Mouse (Mus musculus) kidney, postnatal 14 days (tissue): ENCODE data around the gene Inpp5d.

ENCODE experiments used
- DNase-seq: peaks from one replicate; pipeline ENCODE4 v3.0.0; 2022; ENCODE audit warnings: mixed read lengths

Inpp5d gene

DNA sequence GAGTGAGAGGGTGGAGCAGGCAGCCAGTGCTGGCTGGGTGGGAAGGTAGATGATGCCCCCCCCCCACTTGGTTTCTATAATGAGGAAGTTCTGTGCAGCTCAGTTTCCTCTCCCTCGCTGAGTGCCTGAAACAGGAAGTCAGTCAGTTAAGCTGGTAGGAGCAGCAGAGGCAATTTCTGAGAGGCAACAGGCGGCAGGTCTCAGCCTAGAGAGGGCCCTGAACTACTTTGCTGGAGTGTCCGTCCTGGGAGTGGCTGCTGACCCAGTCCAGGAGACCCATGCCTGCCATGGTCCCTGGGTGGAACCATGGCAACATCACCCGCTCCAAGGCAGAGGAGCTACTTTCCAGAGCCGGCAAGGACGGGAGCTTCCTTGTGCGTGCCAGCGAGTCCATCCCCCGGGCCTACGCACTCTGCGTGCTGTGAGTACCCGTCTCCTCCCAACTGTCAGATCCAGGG lies at the start of gene Inpp5d:
Gene Inpp5d, plus strand, starts transcription at position 102 of the 458 bp plus-strand sequence.
- peak; percentile 44 for DNase-seq

DNA sequence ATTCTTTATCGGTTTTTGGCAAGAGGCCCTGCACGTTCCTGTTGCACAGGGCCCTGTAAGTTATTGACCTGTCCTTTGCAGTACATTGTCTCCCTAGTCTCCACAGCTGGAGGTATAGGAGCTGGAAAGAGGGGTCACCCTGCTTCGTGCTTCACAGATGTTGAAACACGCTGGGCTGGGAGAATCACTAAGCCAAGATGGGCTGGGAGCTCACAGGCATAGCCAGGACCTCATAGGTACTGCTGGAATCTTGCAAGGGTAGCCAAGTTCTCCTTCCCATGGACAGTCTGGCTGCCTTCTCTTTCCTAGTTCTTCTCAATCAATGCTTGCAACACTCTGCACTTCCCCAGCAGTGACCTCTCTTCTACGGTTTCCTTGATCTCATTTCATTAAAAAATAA lies 46.9 kb upstream of the Inpp5d start:
- peak; percentile 17 for DNase-seq

DNA sequence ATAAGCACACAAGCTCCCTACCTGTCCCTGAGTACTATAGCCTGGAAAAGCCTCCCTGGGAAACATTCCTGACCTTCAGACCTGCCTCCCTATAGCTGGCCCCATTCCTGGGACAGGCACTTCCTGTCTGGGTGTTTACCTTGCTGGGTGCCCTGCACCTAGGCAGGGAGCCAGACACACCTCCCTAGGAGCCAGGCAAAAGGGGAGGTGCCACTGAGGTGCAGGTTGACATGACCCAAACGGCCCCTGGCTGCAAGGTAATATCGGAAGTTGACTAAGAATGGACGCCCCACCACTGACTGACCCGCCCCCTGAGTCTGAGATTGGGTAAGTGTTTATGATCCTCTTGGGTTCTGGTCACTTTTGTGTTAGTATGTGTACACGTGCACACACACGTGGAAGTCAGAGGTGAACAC lies 46.3 kb upstream of the Inpp5d start, which contains the start of gene Ngef:
Gene Ngef, minus strand, starts transcription at position 71 of the 416 bp plus-strand sequence.
- DNase-seq, result peak; percentile 91

DNA sequence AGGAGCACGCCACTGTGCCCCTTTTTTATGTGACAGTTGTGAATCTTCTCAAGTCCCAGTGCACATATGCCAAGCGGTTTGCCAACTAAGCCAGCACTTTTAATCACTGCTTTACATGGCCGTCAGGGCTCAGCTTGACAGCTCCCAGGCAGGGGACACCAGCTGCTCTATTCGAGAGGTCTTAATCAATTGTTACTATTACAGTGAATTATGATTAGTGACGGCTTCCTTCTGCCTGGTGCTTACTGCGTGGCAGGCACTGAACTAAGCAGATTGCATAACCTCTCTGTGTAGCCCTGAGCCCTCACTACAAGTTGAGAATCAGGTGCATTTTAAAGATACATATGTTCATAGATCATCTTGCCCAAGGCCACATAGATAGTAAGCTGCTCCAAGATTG lies 45.8 kb upstream of the Inpp5d start:
- DNase-seq, result no peak

DNA sequence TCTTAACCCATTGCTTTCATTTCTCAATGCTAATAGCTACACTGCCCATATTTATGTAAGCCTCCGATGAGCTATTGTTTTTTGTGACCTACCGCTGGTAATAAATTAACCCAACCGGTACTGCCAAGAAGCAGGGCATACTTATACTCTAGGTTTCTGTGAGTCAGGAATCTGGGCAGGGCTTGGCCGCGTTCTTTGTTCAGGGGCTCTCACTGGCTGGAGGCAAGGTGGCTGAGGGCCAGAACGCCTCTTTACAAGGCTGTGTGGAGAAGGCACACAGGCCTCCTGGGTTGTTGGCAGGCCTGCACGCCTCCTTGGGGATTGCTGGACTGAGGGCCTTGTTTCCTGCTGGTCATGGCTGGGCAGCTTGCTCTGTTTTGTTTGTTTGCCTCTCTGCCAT lies 45.3 kb upstream of the Inpp5d start:
- DNase-seq, result peak; percentile 95

DNA sequence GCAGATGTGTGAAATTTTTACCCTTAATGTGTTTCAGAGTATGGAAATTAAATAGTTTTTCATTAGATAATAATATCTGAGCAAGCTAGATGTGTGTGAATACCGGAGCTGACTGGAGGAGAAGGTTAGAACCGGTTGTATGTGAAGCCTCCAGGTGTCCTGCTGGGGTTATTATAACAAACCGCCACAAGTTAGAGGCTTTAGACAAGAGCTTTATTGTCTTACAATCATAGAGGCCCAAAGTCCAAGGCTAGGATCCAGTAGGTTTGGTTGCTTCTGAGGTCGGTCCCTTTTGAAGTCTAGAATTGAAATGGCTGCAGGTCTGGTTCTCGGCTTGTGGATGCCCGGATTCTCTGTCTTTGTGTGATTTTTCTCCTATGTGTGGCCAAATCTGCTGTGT lies 41.1 kb upstream of the Inpp5d start:
- DNase-seq, result no peak

DNA sequence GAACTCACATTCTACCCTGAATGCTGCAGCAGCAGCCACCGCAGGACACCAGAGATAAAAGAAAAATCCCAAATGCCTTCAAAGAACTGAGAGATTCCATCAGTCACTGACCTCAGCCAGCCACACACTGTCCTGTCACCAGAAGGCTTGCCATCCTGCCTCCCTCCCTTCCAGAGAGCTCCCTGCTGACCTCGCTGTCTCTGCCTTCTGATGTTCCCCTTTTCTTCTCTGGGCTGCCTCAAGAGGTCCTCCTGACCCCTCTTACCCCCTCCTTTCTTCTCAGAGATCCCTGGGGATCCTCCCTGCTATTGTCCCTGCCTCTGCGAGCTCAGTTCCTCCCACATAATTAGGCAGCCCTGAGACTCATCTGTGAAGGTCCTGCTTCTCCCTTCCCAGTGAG lies 39.3 kb upstream of the Inpp5d start:
- no peak for DNase-seq

DNA sequence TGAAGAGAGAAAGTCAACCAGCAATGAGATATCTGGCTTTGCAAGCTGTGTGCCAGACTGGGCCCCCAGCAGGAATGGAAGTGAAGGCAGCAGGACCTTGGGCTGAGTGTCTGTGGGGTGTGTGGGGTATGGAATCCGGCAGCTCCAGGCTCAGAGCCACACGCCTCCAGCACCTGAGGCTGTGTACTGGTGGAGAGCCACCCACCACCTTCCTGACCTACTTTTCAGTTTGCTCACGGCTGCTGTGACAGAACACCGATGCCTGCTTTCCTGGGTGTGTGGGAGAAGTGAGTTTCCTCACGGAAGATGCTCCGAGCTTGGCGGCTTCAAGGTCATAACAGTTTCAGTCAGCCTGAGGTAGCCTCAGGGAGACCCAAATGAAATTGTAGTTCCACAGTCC lies 30.9 kb upstream of the Inpp5d start:
- no peak for DNase-seq

DNA sequence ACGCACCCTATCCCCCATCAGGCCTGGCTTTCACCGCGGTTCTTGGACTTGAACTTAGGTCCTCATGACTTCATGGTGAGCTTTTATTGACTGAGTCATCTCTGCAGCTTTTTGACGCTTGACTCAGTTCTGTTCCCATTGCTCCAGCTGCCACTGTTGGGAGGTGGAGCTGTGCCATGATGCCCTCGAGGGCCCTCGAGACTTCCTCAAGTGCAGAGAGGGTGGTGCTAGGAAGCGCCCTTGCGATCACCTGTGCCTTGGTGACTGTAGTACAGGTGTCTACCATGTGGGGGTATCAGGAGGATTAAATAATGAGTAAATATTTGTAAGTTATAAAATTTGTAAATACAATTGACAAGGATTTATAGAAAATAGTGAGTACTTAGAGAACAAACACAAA lies 30.1 kb upstream of the Inpp5d start:
- DNase-seq, result no peak

DNA sequence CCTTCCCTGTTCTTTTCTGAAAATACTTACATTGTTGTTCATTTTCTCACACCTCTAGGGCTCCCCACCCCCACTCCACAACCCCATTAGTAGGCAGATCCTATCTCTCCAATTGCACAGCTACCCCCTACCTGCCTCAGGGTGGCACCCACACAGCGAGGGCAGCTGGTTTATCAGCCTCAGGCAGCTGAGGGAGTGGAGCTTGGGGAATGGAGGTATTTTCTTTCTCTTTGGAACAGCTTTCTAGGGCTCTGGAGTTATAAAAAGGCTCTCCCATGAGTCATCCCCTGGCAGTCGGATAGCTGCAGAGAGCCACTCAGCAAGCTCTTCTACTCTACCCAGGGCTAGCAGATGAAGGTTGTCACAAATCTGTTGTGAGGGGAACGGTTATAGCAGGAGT lies 25.9 kb upstream of the Inpp5d start:
- DNase-seq, result no peak

DNA sequence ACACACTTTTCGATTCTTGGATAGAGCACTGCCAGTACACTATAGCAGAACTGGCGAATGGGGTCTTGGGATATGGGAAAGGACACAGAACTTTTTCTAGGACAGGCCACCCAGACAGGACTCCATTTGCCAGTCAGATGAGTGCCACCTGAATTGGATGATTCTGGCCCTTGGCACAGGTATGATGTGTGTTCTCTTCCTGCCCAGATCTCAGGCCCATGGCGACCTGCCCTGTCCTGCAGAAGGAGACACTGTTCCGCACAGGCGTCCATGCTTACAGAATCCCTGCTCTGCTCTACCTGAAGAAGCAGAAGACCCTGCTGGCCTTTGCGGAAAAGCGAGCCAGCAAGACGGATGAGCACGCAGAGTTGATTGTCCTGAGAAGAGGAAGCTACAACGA lies 25.4 kb upstream of the Inpp5d start:
- DNase-seq, result no peak

DNA sequence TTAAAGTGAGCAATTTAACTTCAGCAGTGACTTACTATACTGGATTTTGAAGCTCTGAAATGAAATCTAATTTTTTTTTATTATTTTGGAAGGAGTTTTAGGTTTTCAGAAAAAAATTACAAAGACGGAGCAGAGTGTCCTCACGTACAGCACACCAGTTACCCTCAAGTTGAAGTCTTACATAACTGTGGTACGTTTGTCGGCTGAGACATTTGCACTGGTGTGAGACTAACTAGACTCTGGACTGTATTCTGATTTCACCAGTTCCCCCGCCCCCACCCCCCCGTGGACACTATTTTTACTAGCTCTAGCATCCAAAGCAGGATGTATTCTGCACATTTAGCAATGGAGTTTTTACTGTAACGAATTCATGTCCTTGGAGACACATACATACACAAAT lies 19.6 kb upstream of the Inpp5d start:
- DNase-seq, result peak; percentile 14

DNA sequence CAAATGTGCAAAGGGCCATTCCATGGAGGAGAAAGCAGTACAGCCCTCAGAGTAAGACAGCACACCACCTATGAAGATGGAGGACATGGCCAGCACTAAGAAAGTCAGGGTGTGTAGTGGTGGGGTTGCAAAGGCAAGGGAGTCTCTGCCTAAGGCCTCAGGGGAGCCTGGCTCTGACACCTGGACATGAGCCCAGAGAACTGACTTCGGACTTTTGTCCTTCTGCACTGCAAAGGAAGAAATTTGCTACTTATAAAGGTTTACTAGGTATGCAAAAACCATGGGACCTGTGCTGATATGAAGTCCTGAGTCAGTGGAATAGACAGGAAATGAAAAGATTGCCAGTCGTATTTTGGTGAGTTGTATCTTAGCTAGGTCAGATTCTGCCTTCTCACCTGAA lies 18.3 kb upstream of the Inpp5d start:
- peak; percentile 36 for DNase-seq

DNA sequence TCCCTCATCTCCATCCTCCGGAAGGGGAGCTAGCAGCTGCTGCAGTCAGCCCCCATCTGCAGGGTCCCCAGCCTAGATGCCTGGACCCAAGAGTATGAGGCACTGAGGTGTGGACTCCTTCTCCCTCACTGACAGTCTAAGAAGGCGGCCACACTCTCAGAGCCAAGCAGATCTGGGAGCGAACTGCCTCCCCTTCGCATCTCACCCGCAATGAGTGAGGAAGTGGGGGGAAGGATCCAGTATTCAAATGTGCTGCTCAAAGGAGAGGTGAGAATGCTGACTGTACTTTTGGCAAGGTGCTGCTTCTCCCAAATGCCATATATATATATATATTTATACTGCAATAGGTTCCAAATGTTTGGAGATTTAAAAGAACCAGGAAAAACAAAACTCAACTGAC lies 16.7 kb upstream of the Inpp5d start:
- DNase-seq, result no peak

DNA sequence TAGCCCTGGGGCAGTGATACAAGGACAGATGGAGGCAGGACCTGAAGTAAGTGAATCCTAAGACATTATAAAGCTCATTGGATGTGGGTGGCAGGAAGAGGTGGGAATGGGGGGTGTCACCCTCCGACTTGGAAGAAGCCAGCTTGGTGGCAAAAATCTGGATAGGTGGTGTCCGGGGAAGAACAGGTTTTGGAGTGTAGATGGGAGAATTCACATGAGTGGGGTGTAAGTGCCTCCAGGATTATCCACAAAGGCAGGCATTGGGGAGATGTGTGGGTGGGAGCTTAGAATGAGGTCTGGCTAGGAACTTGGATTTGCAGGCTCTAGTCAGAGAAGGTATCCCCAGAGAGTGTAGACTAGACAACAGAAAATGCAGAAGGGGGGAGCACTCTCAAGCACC lies 14.8 kb upstream of the Inpp5d start:
- no peak for DNase-seq

DNA sequence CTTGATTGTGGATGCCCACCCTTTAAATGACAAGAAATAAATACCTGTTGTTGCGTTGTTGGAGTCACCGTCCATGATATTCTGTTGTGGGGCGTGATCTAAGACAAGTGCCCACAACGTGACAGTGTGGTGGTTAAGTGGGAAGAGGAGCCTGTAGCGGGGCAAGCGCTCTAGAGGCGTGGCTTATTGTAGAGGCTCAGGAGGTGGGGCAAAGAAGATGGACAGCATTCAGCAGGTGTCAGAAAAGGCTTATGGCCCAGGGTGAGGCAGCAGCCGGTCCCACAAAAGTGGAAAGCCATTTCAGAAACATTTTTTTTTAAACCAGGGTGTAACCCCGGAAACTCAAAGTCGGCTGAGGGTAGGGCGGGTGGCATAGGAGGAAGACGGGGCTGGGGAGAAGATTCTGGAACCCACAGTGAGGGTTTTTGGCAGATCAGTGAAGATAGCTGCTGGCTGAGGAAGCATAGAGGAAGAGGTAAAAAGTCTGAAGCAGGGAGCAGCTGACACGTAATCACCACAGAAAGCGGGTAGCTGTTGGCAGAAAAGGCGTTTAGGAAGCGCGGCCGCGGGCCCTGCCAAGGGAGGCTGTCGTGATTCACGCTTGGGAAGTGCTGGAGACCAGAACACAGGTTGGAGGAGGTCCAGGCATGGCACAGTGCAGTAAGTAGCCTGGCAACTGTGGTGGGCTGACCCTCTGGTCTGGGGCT lies 12.6 kb upstream of the Inpp5d start:
- peak; percentile 47 for DNase-seq

DNA sequence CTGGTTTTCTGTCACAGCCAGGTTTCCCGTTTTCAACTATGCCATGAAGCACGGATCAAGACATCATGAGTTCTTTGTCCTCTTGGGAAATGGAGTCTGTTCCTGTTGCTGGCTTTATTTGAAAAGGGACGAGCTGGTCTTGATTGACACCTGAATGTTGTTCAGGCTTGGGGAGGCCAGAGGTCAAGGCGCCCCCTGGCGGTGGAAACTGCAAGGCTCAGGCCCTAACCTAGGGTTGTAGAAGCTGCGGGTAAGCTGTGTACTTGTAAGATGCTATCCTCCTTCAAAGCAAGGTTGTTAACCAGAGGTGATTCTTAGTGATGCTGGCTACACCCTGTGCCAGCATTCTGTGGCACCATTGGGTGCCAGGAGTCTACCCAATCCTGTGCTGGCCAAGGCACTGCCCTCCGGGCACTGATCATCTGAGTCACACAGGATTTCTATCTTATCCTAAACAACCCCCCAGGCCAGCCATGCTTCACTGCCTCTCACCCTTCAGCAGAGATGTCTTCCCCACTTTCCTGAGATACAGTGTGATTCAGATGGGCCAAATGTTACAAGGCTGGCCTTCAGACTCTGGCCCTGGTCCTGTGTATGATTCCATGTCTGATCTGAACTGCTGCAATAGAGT lies 11.6 kb upstream of the Inpp5d start:
- DNase-seq, result peak; percentile 71

DNA sequence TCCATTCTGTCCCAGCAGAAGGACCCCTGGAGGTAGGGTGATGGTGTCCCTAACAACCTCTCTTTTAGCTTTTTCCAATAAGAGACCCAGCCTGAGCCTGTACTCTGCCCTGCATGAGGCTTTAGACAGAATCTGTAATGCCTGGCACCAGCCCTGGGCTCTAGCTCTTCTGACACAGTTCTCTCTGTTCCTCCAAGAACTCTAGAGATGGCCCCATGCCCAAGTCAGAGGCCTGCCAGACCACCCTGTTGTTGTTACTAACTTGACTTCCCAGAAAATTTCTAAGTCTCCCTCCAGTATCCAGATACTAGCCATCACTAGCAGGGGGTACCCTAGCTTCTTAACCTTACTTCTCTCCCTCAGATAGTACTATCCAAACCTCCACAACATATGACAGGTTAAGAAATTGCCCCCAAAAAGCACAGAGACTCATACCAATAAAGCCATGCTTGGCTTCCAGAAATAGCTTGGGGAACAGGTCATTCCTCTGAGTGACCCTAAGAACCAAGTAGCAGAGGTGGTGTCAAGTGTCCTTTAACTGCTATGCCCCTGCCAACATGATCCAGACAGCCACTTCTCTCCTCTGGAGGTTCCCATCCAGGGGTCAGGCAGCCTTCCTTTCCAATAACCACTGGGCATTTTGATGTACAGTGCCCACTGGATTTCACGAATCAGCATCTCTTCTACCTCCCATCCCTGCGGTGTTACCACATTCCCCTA lies 5.4 kb upstream of the Inpp5d start:
- no peak for DNase-seq

DNA sequence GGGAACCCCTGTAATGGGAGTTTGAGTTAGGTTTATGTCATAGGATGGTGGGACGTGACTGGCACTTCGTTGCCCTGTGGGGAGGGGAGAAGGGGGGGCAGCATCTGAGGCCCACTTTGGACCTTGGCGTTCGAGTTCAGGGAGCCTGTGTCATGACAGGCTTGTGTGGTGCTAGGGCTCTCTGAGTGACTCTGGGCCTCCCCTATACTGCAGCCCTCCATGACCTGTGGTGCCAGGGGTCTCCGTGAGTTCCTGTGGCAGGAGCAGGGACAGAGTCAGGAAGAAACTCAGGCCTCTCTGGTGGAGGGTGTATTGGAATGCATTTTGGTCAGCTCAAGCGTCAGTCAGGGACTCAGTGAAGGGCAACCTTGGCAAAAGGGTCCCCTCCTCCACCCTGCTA lies 581 bp downstream of the Inpp5d start:
- DNase-seq, result no peak

DNA sequence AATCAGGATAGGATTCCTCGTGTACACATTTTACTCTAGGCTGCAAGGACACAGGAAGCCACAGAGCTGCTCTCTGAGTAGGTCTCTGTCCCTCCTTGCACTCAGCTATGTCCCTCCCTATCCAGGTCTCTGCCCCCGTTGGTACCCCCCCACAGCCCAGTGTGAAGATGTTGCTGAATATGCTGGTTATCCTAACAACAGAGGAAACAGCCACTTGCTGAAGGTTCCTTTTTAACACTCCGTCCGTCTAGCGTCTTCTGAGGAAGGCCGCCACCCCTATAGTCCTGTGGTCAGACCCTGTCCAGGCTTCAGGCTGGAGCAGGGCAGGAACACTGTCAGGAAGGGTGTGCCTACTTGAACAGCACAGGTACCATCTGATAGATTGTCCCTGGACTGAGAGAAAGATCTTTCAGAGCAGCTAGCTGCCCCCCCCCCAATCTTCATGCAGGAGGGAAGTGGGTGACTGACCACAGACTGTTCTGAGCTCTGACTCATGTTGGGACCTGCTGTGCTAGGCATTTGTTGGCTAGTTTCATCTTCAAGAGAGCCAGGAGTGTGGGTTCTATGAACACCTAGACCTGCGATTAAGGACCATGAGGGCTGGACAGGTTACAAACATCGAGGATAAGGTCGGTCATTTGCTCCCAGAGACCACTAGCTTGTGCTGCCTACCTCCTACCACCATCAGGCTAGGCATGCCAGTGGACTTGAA lies 1.2 kb downstream of the Inpp5d start:
- peak; percentile 3 for DNase-seq

DNA sequence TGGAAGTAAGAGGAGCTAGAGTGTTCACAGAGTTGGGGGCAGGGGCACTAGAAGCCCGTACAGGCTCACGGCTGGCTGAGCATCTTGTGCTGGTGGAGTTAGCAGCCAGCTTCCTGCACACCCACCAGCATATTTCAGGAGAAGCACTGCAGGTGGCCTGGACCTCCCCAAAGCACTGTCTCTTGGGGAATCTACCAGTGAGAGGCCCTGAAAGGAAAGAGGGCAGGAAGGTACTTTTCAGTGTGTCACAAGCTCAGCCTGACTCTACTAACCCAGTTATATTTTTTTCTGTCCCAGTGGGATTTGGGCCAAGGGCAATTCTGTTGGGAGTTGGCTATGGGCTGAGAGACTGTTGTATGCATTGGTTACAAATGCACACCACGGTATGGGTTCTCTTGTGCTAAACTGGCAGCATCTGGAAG lies 1.8 kb downstream of the Inpp5d start:
- DNase-seq, result peak; percentile 14

DNA sequence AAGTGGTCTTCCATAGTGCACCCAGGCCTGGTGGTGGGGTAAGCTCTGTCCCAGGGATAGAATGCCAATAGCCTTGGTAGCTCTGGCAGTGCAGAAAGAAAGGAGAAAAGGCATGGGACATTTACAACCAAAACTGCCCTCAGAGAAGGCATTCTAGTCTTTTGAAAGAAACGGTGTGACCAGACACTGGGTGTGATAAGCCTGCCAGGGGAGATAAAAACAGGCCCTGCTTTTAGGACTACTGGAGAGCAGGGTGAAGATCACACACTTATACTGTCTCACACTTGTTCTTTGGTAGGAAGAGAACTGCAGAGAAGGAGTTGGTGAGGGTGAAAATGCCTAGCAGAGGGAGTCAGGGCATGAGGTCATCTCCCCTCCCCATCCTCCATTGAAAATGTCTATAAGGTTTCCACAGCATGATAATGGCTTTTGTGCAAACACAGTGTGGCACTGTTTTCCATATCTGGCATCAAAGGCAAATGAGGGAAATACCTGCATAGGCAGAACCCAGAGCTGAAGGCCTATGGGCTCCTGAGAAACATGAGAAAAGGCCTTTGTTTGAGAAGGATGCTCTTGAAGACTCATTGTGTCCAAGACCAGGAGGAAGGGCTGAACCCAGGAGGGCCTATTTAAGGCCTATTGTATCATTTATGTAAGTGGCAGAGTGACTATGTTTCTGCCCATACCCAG lies 4.0 kb downstream of the Inpp5d start:
- DNase-seq, result no peak

DNA sequence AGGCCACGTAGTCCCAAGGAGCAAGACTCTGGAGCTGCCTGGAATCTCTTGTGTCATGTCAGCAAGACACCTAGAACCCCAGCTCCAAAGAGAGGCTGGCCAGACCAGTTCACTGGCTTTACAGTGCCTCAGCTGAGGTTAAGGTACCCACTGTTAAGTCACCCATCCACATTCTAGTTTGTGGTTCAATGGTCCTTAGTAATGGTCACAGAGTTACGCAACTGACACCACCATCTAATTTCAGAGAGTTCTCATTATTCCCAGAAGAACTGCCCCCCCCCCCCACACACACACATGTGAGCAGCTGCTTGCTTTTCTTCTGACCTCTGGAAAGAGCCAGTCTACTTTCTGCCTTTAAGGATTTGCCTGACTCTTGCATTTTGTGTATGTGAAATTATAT lies 4.7 kb downstream of the Inpp5d start:
- no peak for DNase-seq
